Mouse (Mus musculus) limb, embryonic 14.5 days (tissue): ENCODE measurements around the gene Tbc1d2. TPM values are rescaled to one million over a fixed set of nuclear protein-coding genes. Genes with fewer than 3 reads are reported as not detected.
"Not testable (repeated sequence)": the region's sequence is repeated elsewhere in the genome, so short reads cannot be mapped to it uniquely, and the experiment has no call there.

ENCODE experiments used
- ATAC-seq: fragments of 200-750 bp; cut with Nextera tagmentation; 2 replicates; pipeline ENCODE4 v1.8.0; 2017; ENCODE audit warnings: low read depth, moderate number of reproducible peaks, moderate TSS enrichment; ENCODE audit not compliant: low FRiP score
- DNase-seq: peaks from one replicate; pipeline ENCODE4 v3.0.0-alpha.2; 2015; ENCODE audit warnings: low spot score
- H3K27ac ChIP-seq: fragments of 300-500 bp; sonication (generic); replicated peaks from 2 replicates; pipeline ENCODE4 v1.5.1; 2014; ENCODE audit warnings: low read depth, mild to moderate bottlenecking, low read length, moderate library complexity, mixed read lengths
- H3K27me3 ChIP-seq: fragments of 300-500 bp; sonication (generic); 2 replicates; pipeline ENCODE4 v1.6.1; 2014; ENCODE audit warnings: low read length, mixed read lengths; ENCODE audit not compliant: control insufficient read depth, insufficient read depth
- H3K36me3 ChIP-seq: fragments of 300-500 bp; sonication (generic); 2 replicates; pipeline ENCODE4 v1.6.1; 2014; ENCODE audit warnings: mild to moderate bottlenecking, low read length, moderate library complexity, mixed read lengths; ENCODE audit not compliant: control insufficient read depth, insufficient read depth
- H3K4me1 ChIP-seq: fragments of 300-500 bp; sonication (generic); 2 replicates; pipeline ENCODE4 v1.6.1; 2014; ENCODE audit warnings: antibody characterized with exemption, low read length, mixed read lengths; ENCODE audit not compliant: control insufficient read depth, insufficient read depth
- H3K4me2 ChIP-seq: fragments of 300-500 bp; sonication (generic); replicated peaks from 2 replicates; pipeline ENCODE4 v1.6.1; 2014; ENCODE audit warnings: low read depth, mild to moderate bottlenecking, low read length, moderate library complexity; ENCODE audit not compliant: severe bottlenecking
- H3K4me3 ChIP-seq: fragments of 300-500 bp; sonication (generic); replicated peaks from 2 replicates; pipeline ENCODE4 v1.5.1; 2014; ENCODE audit warnings: low read length
- H3K9ac ChIP-seq: fragments of 300-500 bp; sonication (generic); 2 replicates; pipeline ENCODE4 v1.6.1; 2014; ENCODE audit warnings: mild to moderate bottlenecking, low read depth, low read length, moderate library complexity; ENCODE audit not compliant: severe bottlenecking
- H3K9me3 ChIP-seq: fragments of 300-500 bp; sonication (generic); 2 replicates; pipeline ENCODE4 v1.6.1; 2016; ENCODE audit warnings: low read length; ENCODE audit not compliant: control insufficient read depth
- POLR2A ChIP-seq: fragments of 200-500 bp; IDR thresholded peaks from 2 replicates; pipeline ENCODE4 v1.8.0; 2012; ENCODE audit warnings: inconsistent platforms, mild to moderate bottlenecking, moderate library complexity, borderline replicate concordance; ENCODE audit not compliant: insufficient read depth, insufficient read length; ENCODE audit errors: extremely low read depth
- WGBS: fragments of 180-500 bp; shearing (Covaris S2); extraction: QIAGEN DNeasy Blood & Tissue Kit; methylation state at CpG from one replicate; pipeline ENCODE4 v1.1.7; 2014; 5-methylcytosine and 5-hydroxymethylcytosine counted together
- polyA plus RNA-seq, 2 experiments: library from polyadenylated mRNA; depleted of rRNA in 1 of 2; stranded (reverse) in 1 of 2; unstranded in 1 of 2; fragments of >200 nt; fragmentation: Nextera tagmentation in 1 of 2; extraction: Ambion mirVana in 1 of 2; gene quantifications; 2 replicates each; pipeline versions ENCODE4 v1.2.1 to v1.2.3; 2012 to 2014

The Tbc1d2 gene
- polyA plus RNA-seq, 2 experiments, result 1.5 to 2.1 TPM

DNA sequence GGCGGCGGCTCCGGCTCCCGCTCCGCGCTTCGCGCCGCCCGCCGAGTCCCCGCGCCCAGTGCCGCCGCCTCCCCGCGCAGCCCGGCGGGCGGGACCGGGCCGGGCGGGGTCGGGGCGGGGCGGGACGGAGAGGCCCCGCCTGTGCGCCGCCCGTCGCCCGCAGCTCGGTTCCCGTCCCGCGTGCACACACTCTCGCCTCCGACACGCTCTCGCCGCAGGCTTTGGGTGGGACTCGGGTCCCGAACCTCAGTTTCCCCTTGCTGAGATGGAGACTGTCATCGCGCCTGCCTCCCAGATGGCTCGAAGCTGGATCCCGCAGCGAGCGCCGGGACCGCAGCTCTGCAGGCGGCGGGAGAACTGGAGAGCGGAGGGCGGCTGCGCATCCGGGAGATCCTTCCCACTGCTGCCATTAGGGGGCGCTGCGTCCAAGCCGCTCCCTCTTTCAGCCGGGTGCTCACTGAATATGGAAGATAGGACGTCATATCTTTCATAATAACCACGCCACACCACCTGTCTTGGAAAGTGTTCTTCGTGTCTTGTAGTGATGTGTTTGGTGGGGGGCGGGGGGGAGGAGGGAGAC, 48.1 kb downstream of the Tbc1d2 start, which contains the start of gene Coro2a:
Gene Coro2a (minus strand): TSS at position 359 of the 580 bp plus-strand sequence.
- ATAC-seq, result peak; percentile 68; the same call in 1 of the 2 replicates
- peaks cover 21% of the 10 kb centered on the region for H3K27me3 ChIP-seq

DNA sequence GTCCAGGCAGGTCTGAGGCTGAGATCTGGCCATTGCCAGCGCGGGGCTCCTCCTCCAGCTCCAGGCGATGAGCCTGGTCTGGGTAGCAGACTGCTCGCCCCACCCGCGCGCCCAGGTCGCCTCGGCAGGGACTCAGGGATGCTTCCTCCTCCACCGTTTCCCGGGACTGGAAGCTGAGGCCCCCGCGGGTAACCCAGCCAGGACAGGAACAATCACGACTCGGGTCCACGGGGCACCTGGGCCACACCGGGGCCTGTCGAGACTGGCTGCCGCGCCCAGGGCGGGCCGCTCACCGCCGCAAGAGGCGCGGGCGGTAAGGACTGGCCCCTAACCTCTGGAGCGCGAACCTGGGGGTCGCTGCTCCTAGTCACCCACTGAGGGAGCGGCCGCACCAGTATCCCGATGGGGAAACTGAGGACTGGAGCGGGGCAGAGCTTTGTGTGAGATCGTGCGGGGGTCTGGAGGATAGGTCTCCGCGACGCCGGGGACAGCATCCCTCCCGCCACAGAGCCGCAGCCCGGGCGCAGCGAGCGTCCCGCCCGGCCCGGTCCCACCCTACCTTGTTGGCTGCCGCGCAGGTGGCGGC, 48.7 kb downstream of the Tbc1d2 start:
- DNase-seq, result no peak
- H3K9me3 ChIP-seq, result no peaks in the 10 kb centered on the region
- under 1% methylated on average over 37 of the region's 52 CpGs for WGBS
- peak overlapping the region; percentile 96 for H3K4me2 ChIP-seq
- H3K4me3 ChIP-seq, result peak overlapping the region; percentile 55
- H3K9ac ChIP-seq, result peak overlapping the region; percentile 49
- TF ChIP-seq POLR2A, result no peak
- no peaks in the 10 kb centered on the region; the same call in 1 of the 2 replicates for H3K4me1 ChIP-seq
- peaks cover 21% of the 10 kb centered on the region for H3K27me3 ChIP-seq
- peak; percentile 16; the same call in 1 of the 2 replicates for ATAC-seq
- H3K36me3 ChIP-seq, result no peaks in the 10 kb centered on the region
- H3K27ac ChIP-seq, result no peak overlapping the region

More for the DNA sequence above, 48.1 kb downstream of the Tbc1d2 start, which contains the start of gene Coro2a:
- Histone ChIP-seq H3K4me1 (no peaks in the 10 kb centered on the region; the same call in 1 of the 2 replicates), H3K27ac (no peak within 1 kb of the TSS), H3K4me2 (peak within 1 kb of the TSS; percentile 96), H3K4me3 (peak within 1 kb of the TSS; percentile 55), H3K9ac (peak within 1 kb of the TSS; percentile 49), H3K9me3 (no peaks in the 10 kb centered on the region), H3K36me3 (no peaks in the 10 kb centered on the region)
- WGBS, result under 1% methylated on average over 26 of the region's 66 CpGs
- TF ChIP-seq POLR2A, result no peak
- peak; percentile 76 for DNase-seq

DNA sequence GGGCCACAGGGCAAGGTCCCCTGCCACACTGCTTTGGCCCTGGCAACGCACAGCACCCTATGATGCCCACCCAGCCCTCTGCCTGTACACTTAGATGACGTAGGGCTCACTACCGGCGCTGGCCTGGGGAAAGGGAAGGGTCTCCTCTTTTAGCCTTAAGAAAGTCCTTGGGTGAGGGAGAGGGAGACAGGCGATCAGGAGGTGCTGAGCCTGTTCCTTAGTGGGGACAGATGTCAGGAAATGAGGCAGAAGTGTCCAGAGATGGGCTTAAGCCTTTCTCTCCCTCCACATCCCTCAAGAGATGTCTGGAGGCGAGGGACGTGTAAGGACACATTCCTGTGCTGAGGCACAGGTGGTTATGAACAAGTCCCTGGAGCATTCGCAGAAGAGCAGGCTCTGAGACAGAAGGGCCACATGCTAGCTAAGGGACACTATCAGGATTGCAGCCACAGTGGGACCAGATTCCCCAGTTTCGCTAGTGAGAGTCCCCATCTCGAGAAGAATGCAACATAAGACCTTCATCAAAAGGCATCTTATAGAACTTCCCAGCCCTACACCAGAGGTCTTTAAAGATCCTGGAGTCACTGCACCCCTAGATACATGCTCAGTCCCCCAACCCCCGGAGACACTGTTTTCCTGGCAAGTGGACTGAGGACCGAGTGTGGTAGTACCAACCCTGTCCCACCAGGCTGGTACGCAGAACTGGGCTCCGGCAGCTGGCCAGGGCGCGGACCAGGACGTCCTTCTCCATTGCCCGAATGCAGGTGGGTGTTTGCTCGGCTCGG, 49.3 kb downstream of the Tbc1d2 start:
- Histone ChIP-seq H3K27me3 (peaks cover 21% of the 10 kb centered on the region), H3K4me3 (peak overlapping the region; percentile 55), H3K27ac (no peak overlapping the region), H3K9me3 (no peaks in the 10 kb centered on the region), H3K4me2 (peak overlapping the region; percentile 96), H3K36me3 (no peaks in the 10 kb centered on the region), H3K4me1 (no peaks in the 10 kb centered on the region; the same call in 1 of the 2 replicates), H3K9ac (peak overlapping the region; percentile 49)
- TF ChIP-seq POLR2A, result no peak
- DNase-seq (no peak), ATAC-seq (no peak)
- WGBS, result 33% methylated on average over 20 of the region's 20 CpGs

DNA sequence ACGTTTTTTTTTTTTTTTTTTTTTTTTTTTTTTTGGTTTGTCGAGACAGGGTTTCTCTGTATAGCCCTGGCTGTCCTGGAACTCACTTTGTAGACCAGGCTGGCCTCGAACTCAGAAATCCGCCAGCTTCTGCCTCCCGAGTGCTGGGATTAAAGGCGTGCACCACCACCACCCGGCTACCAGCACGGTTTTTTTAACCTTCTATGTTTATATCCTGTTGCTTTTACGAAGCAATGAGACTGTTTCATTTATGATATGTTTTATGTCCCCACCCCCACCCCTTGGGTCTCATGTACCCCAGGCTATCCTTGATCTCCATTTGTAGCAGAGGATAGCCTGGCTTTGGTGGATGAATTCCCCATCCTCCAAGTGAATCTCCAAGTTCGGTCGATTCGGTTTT, 50.4 kb downstream of the Tbc1d2 start:
- H3K36me3 ChIP-seq, H3K4me1 ChIP-seq, H3K27ac ChIP-seq, DNase-seq, H3K4me2 ChIP-seq, H3K9ac ChIP-seq, ATAC-seq, H3K4me3 ChIP-seq, H3K9me3 ChIP-seq: not testable (repeated sequence)
- 75% methylated on average over 12 of the region's 12 CpGs for WGBS
- peaks cover 21% of the 10 kb centered on the region for H3K27me3 ChIP-seq

DNA sequence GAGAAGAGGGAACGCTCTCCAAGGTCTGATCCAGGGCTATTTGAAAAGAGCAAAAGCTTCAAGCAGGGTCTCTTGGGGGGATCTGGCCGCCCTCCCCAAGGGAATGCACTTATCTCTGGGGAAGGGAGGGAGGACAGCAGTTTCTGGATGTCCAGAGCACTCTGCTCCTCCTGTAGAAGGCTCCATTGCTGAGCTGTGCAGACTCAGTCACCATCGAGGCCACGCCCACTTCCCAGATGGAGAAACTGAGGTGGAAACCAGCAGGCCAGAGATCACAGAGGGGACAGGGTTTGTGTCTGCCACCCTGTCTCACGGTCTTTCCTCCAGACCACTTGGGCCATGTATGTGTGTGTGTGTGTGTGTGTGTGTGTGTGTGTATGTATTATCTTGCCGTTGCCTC, 51.0 kb downstream of the Tbc1d2 start:
- WGBS, result 71% methylated on average over 6 of the region's 6 CpGs
- DNase-seq (no peak), ATAC-seq (no peak)
- Histone ChIP-seq H3K27me3 (peaks cover 21% of the 10 kb centered on the region), H3K27ac (no peak overlapping the region), H3K36me3 (no peaks in the 10 kb centered on the region), H3K9ac (no peak overlapping the region), H3K4me1 (no peaks in the 10 kb centered on the region; the same call in 1 of the 2 replicates), H3K4me3 (no peak overlapping the region), H3K9me3 (no peaks in the 10 kb centered on the region), H3K4me2 (no peak overlapping the region)
- TF ChIP-seq POLR2A, result no peak
